Mouse (Mus musculus): Measurements from ENCODE around the gene Scn3a. TPM values are rescaled to one million over a fixed set of nuclear protein-coding genes. Genes with fewer than 3 reads are reported as not detected.

The Scn3a gene
- polyA plus RNA-seq, 1 experiment, result 1.5 TPM

GRCm38 (mm10) chr2:65552222-65552621 lies 15.2 kb downstream of the Scn3a start:
- no peak overlapping the region for H3K4me3 ChIP-seq (ENCODE audit: insufficient read depth, low read length)
- TF ChIP-seq CTCF (IDR thresholded peaks at IDR 0.05; ENCODE audit: borderline replicate concordance, insufficient read depth, low read length), result no peak
- no peak for TF ChIP-seq POLR2A (IDR thresholded peaks at IDR 0.05; ENCODE audit: low read depth, low read length)
- peaks cover 2% of the 10 kb centered on the region; the same call in 1 of the 2 replicates for H3K4me1 ChIP-seq (ENCODE audit: control insufficient read depth, insufficient read depth, low read length)
- no peak overlapping the region for H3K27ac ChIP-seq (ENCODE audit: insufficient read depth, low read length)

DNA sequence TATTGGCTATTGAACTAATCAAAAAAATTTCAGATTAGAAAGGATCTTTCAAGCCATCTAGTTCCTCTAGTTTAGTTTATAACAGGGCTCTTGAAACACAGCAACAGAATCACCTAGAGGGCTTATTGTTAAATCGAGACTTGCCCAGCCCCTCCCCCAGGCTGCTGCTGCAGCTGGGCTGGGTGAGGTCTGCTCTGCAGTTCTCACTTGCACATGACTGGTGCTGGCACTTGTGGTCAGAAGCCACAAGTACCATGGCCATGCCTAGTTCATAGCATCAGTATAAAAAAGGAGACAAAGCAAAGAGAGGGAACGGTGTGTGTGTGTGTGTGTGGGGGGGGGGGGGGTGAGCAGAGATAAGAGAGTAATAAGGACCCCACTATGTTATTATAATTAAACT lies 15.7 kb downstream of the Scn3a start:
- no peak for TF ChIP-seq CTCF (IDR thresholded peaks at IDR 0.05; ENCODE audit: borderline replicate concordance, insufficient read depth, low read length)
- no peak for TF ChIP-seq POLR2A (IDR thresholded peaks at IDR 0.05; ENCODE audit: low read depth, low read length)
- Histone ChIP-seq H3K4me1 (ENCODE audit: control insufficient read depth, insufficient read depth, low read length) (peaks cover 2% of the 10 kb centered on the region; the same call in 1 of the 2 replicates), H3K4me3 (ENCODE audit: insufficient read depth, low read length) (no peak overlapping the region), H3K27ac (ENCODE audit: insufficient read depth, low read length) (no peak overlapping the region)

DNA sequence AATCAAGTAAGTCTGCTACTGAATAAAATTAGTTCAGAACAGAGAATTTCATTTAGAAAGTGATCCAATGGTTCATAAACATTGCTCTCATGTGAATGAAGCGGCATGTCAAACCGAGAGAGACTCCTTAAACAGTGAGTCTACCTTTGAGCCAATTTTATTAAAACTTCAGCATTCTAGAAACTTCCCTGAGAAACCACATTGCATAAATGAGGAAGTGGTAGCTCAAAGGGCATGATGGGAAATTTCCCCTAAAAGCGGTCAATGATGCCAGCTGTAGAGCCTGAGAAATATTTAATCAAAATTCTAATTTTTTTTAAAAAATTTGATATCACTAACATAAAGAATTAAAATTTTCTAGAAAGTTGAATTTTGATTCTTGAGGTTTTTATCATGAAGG lies 16.9 kb downstream of the Scn3a start:
- TF ChIP-seq CTCF (IDR thresholded peaks at IDR 0.05; ENCODE audit: borderline replicate concordance, insufficient read depth, low read length), result no peak
- no peak for TF ChIP-seq POLR2A (IDR thresholded peaks at IDR 0.05; ENCODE audit: low read depth, low read length)
- Histone ChIP-seq H3K4me1 (ENCODE audit: control insufficient read depth, insufficient read depth, low read length) (peaks cover 2% of the 10 kb centered on the region; the same call in 1 of the 2 replicates), H3K27ac (ENCODE audit: insufficient read depth, low read length) (no peak overlapping the region)

DNA sequence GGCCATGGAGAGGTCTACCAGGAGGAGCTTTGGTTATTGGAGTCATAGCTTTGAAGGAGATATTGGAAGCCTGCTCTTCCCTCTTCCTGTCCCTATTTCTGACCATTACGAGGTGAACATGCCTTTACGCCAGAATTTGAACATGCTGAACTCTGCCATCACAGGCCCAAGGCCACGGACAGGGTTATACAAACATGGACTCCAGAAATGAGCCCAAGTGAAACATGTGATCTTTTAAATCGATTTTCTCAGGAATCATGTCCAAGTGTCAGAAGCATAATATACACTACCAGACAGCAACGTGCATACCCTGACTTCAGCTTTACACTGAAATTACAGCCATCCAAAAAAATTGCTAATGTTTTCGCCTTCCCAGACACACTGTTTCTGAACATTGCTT lies 18.8 kb downstream of the Scn3a start:
- TF ChIP-seq CTCF (IDR thresholded peaks at IDR 0.05; ENCODE audit: borderline replicate concordance, insufficient read depth, low read length) (no peak), POLR2A (IDR thresholded peaks at IDR 0.05; ENCODE audit: low read depth, low read length) (no peak)
- no peak overlapping the region for H3K27ac ChIP-seq (ENCODE audit: insufficient read depth, low read length)
- H3K4me3 ChIP-seq (ENCODE audit: insufficient read depth, low read length), result no peak overlapping the region
- peaks cover 2% of the 10 kb centered on the region; the same call in 1 of the 2 replicates for H3K4me1 ChIP-seq (ENCODE audit: control insufficient read depth, insufficient read depth, low read length)

More for the DNA sequence above, 16.9 kb downstream of the Scn3a start:
- H3K4me3 ChIP-seq (ENCODE audit: insufficient read depth, low read length), result no peak overlapping the region

GRCm38 (mm10) chr2:65547341-65547740 lies 20.1 kb downstream of the Scn3a start:
- Histone ChIP-seq H3K4me1 (ENCODE audit: control insufficient read depth, insufficient read depth, low read length) (peaks cover 2% of the 10 kb centered on the region; the same call in 1 of the 2 replicates), H3K27ac (ENCODE audit: insufficient read depth, low read length) (no peak overlapping the region), H3K4me3 (ENCODE audit: insufficient read depth, low read length) (no peak overlapping the region)
- TF ChIP-seq POLR2A (IDR thresholded peaks at IDR 0.05; ENCODE audit: low read depth, low read length) (no peak), CTCF (IDR thresholded peaks at IDR 0.05; ENCODE audit: borderline replicate concordance, insufficient read depth, low read length) (no peak)

- TF ChIP-seq POLR2A (IDR thresholded peaks at IDR 0.05; ENCODE audit: low read depth, low read length), result no peak
- TF ChIP-seq CTCF (IDR thresholded peaks at IDR 0.05; ENCODE audit: borderline replicate concordance, insufficient read depth, low read length), result no peak
- Histone ChIP-seq H3K4me1 (ENCODE audit: control insufficient read depth, insufficient read depth, low read length) (0 out of 2 replicates have a peak, but pooled peaks cover 2% of the 10 kb centered on the region), H3K27ac (ENCODE audit: insufficient read depth, low read length) (no peak overlapping the region), H3K4me3 (ENCODE audit: insufficient read depth, low read length) (no peak overlapping the region)
Measured at GRCm38 (mm10) chr2:65542906-65543592, 24.4 kb downstream of the Scn3a start.

- H3K4me3 ChIP-seq (ENCODE audit: insufficient read depth, low read length), result no peak overlapping the region
- no peak overlapping the region for H3K27ac ChIP-seq (ENCODE audit: insufficient read depth, low read length)
- TF ChIP-seq CTCF (IDR thresholded peaks at IDR 0.05; ENCODE audit: borderline replicate concordance, insufficient read depth, low read length) (no peak), POLR2A (IDR thresholded peaks at IDR 0.05; ENCODE audit: low read depth, low read length) (no peak)
- no peaks in the 10 kb centered on the region for H3K4me1 ChIP-seq (ENCODE audit: control insufficient read depth, insufficient read depth, low read length)
Measured at GRCm38 (mm10) chr2:65541781-65542180, 25.6 kb downstream of the Scn3a start.

- no peaks in the 10 kb centered on the region for H3K4me1 ChIP-seq (ENCODE audit: control insufficient read depth, insufficient read depth, low read length)
- no peak for TF ChIP-seq CTCF (IDR thresholded peaks at IDR 0.05; ENCODE audit: borderline replicate concordance, insufficient read depth, low read length)
- no peak for TF ChIP-seq POLR2A (IDR thresholded peaks at IDR 0.05; ENCODE audit: low read depth, low read length)
- H3K27ac ChIP-seq (ENCODE audit: insufficient read depth, low read length), result no peak overlapping the region
Measured at GRCm38 (mm10) chr2:65538436-65538835, 29.0 kb downstream of the Scn3a start.

DNA sequence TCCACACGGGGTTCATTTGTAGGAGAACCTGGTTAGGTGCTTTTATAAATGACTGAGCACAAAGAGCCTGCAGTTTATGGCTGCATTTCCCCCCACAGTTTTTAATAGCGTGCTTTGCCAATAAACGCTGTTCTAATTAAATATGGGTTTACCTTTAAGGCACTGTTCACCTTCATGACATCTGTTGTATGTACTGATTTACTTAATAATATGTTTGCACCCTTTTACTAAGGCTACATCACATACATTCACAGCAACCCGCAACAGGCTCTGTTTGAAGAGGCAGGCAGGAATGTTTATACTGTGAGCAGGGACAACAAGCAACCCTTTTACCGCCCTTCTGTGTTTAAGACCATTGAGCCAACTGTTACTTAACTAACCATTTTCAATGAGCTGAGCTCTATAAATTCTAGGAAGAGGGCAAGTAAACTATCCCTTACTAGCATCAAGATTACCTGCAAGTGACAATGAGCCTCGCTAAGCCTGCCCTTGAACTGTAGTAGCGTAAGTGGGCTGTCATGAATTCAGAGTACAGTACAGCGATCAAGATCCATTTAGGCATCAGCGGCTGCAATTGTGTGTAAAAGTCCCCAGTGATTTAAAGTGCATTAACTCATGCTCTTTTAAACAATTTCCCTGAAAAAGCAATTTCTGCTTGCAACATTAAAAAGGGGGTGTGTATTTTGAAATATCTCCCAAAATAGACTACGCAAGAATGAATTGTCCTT lies 35.1 kb downstream of the Scn3a start:
- no peak for TF ChIP-seq CTCF (IDR thresholded peaks at IDR 0.05; ENCODE audit: borderline replicate concordance, insufficient read depth, low read length)
- no peak for TF ChIP-seq POLR2A (IDR thresholded peaks at IDR 0.05; ENCODE audit: low read depth, low read length)
- H3K4me3 ChIP-seq (ENCODE audit: insufficient read depth, low read length), result no peak overlapping the region
- no peak overlapping the region for H3K27ac ChIP-seq (ENCODE audit: insufficient read depth, low read length)
- H3K4me1 ChIP-seq (ENCODE audit: control insufficient read depth, insufficient read depth, low read length), result peaks cover 2% of the 10 kb centered on the region; the same call in 1 of the 2 replicates

More at GRCm38 (mm10) chr2:65538436-65538835, 29.0 kb downstream of the Scn3a start:
- H3K4me3 ChIP-seq (ENCODE audit: insufficient read depth, low read length), result no peak overlapping the region

DNA sequence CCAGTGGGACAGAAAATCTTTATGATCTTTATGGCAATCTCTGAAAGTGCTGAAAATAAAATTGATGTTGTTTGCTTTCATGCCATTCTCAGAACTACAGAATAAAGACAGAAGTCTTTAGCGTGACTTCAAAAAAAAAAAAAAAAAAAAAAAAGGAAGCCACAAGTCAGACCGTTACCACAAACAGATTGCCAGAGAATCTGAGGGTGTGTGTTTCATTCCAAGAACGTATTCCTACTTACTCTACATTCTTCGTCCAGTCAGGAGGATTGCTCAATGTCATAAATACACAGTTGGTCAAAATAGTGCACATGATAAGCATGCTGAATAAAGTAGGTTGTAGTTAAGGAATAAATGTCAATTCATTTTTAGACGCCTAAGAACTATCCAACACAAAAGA lies 38.3 kb downstream of the Scn3a start:
- Histone ChIP-seq H3K27ac (ENCODE audit: insufficient read depth, low read length) (0 out of 2 replicates have a peak overlapping the region, but pooled peaks have one; percentile 26), H3K4me1 (ENCODE audit: control insufficient read depth, insufficient read depth, low read length) (peaks cover 2% of the 10 kb centered on the region; the same call in 1 of the 2 replicates), H3K4me3 (ENCODE audit: insufficient read depth, low read length) (no peak overlapping the region)
- TF ChIP-seq CTCF (IDR thresholded peaks at IDR 0.05; ENCODE audit: borderline replicate concordance, insufficient read depth, low read length) (no peak), POLR2A (IDR thresholded peaks at IDR 0.05; ENCODE audit: low read depth, low read length) (no peak)

Measured in embryonic fibroblast, embryonic 13.5 days (primary cell).